Mouse (Mus musculus): ENCODE results near the gene Gm281. TPM values are rescaled to one million over a fixed set of nuclear protein-coding genes. Genes with fewer than 3 reads are reported as not detected.

The Gm281 gene
- polyA plus RNA-seq, 1 experiment from 2014 or later: not detected

DNA sequence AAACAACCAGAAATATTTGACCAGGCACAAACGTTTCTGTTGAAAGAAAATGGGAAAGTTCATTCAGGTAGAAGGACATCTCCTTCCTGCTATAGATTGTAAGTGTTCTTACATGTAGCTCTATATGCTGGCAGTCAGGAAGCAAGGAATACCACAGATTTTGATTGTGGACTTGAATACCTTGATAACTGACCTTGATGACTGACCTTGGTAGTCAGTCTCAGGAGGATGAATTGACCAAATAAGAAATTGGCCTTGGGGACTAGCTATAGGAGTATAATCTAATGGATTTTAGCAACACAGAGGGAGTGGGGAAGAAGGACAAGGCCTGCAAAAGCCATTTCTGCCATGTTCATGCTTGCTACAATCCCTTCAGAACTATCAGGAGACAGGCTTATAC lies 123.8 kb downstream of the Gm281 start:
- ATAC-seq: no peak
- Histone ChIP-seq H3K27ac (ENCODE audit: low read depth, low read length) (no peak overlapping the region), H3K4me2 (replicated peaks; ENCODE audit: low read depth) (no peak overlapping the region), H3K36me3 (ENCODE audit: control insufficient read depth, insufficient read depth) (no peaks in the 10 kb centered on the region), H3K9ac (ENCODE audit: low read depth, low read length) (no peak overlapping the region), H3K9me3 (ENCODE audit: control insufficient read depth) (no peaks in the 10 kb centered on the region), H3K4me1 (replicated peaks; ENCODE audit: control insufficient read depth, insufficient read depth, low read length) (no peaks in the 10 kb centered on the region), H3K27me3 (replicated peaks; ENCODE audit: control insufficient read depth, insufficient read depth, low read length) (no peaks in the 10 kb centered on the region), H3K4me3 (ENCODE audit: low read depth, low read length) (no peak overlapping the region)
- WGBS: 24% methylated on average over 1 of the region's 1 CpGs
- no peak for TF ChIP-seq CTCF (IDR thresholded peaks at IDR 0.05; ENCODE audit: low read depth)

DNA sequence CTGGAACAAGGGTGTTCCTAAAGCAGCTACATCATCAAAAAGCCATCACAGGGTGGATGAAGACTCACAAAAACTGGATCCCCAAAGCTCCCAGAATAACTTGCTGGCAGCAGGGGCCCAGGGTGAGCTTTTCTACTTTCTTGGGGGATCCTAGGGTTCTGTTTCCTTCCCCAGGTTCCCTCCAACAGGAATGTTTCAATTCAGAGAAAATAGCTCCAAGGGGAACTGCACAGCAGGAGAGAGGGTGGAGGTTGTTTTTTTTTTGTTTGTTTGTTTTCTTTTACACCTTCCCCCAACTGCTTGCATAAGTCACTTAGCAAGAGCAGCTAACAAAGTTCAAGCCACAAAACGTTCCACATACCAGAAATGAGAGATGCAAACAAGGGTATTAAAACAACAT lies 124.3 kb downstream of the Gm281 start:
- TF ChIP-seq CTCF (IDR thresholded peaks at IDR 0.05; ENCODE audit: low read depth): no peak

DNA sequence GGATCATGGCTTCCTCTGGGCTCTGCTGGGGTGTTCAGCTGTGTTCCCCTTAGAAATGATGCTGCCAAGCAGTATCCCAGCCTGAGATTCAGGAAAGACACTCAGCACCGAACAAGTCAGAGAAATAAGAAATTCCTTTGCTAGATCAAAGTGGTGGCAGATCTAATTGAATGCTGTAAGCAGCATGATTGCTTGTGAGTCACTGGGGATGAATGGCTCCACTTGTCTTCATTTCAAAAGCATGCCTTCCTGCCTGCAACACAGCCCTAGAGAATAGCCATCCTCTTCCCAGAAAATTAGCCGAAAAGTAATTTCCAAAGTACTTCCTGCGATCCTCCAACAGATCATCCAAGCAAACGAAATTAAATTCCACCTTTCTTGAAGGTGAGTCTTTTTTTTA lies 131.3 kb downstream of the Gm281 start:
- TF ChIP-seq CTCF (IDR thresholded peaks at IDR 0.05; ENCODE audit: low read depth): no peak
- Histone ChIP-seq H3K4me3 (ENCODE audit: low read depth, low read length) (no peak overlapping the region), H3K27ac (ENCODE audit: low read depth, low read length) (no peak overlapping the region), H3K4me2 (replicated peaks; ENCODE audit: low read depth) (no peak overlapping the region), H3K9me3 (ENCODE audit: control insufficient read depth) (no peaks in the 10 kb centered on the region), H3K36me3 (ENCODE audit: control insufficient read depth, insufficient read depth) (no peaks in the 10 kb centered on the region), H3K4me1 (replicated peaks; ENCODE audit: control insufficient read depth, insufficient read depth, low read length) (no peaks in the 10 kb centered on the region), H3K27me3 (replicated peaks; ENCODE audit: control insufficient read depth, insufficient read depth, low read length) (no peaks in the 10 kb centered on the region), H3K9ac (ENCODE audit: low read depth, low read length) (no peak overlapping the region)
- WGBS: 71% methylated on average over 4 of the region's 4 CpGs
- no peak for ATAC-seq

More for the DNA sequence above, 124.3 kb downstream of the Gm281 start:
- H3K27me3 ChIP-seq (replicated peaks; ENCODE audit: control insufficient read depth, insufficient read depth, low read length): no peaks in the 10 kb centered on the region
- no peaks in the 10 kb centered on the region for H3K9me3 ChIP-seq (ENCODE audit: control insufficient read depth)
- no peak for ATAC-seq
- H3K36me3 ChIP-seq (ENCODE audit: control insufficient read depth, insufficient read depth): no peaks in the 10 kb centered on the region
- WGBS: 19% methylated on average over 1 of the region's 1 CpGs
- no peak overlapping the region for H3K27ac ChIP-seq (ENCODE audit: low read depth, low read length)
- no peaks in the 10 kb centered on the region for H3K4me1 ChIP-seq (replicated peaks; ENCODE audit: control insufficient read depth, insufficient read depth, low read length)
- H3K9ac ChIP-seq (ENCODE audit: low read depth, low read length): no peak overlapping the region
- H3K4me3 ChIP-seq (ENCODE audit: low read depth, low read length): no peak overlapping the region
- H3K4me2 ChIP-seq (replicated peaks; ENCODE audit: low read depth): no peak overlapping the region

DNA sequence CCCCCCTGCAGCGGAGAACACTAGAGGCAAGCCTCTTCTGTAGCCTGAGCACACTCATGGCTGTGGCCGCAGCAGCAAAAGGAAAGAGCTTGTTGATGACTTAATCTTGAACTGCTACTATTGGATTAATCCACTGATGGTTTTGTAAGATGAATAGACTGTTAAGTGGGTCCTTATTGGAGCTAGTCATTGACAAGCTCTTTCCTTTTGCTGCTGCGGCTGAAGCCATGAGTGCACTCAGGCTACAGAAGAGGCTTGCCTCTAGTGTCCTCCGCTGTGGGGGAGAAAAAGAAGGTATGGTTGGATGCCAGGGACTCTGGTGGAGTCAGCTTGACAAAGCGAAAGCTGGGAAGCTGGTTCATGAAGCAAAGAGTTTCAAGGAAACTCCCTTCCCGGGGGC lies 135.9 kb downstream of the Gm281 start:
- no peak for ATAC-seq
- H3K4me3 ChIP-seq (ENCODE audit: low read depth, low read length): no peak overlapping the region
- WGBS: 69% methylated on average over 4 of the region's 6 CpGs
- H3K9me3 ChIP-seq (ENCODE audit: control insufficient read depth): no peaks in the 10 kb centered on the region
- H3K27ac ChIP-seq (ENCODE audit: low read depth, low read length): no peak overlapping the region
- no peaks in the 10 kb centered on the region for H3K4me1 ChIP-seq (replicated peaks; ENCODE audit: control insufficient read depth, insufficient read depth, low read length)
- H3K4me2 ChIP-seq (replicated peaks; ENCODE audit: low read depth): no peak overlapping the region
- no peaks in the 10 kb centered on the region for H3K36me3 ChIP-seq (ENCODE audit: control insufficient read depth, insufficient read depth)
- TF ChIP-seq CTCF (IDR thresholded peaks at IDR 0.05; ENCODE audit: low read depth): no peak
- no peak overlapping the region for H3K9ac ChIP-seq (ENCODE audit: low read depth, low read length)
- H3K27me3 ChIP-seq (replicated peaks; ENCODE audit: control insufficient read depth, insufficient read depth, low read length): no peaks in the 10 kb centered on the region

DNA sequence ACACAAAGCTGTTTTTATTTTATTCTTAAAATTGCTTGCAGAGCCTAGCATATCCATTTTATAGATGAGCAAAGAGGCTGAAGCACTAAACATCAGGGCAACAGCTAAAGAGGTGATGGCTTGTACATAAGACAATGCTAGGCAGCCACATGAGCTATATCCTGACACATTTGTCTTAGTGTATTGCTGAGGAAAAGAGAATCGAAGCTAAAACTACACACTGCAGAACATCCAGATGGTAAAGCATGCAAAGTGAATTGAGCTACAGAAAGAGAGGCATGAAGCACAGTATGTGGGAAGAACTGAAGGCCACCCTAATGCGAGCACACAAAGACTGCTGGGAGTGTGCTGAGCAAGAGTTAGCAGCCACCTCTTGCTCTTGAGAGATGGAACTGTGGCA lies 143.1 kb downstream of the Gm281 start:
- Histone ChIP-seq H3K9me3 (ENCODE audit: control insufficient read depth) (no peaks in the 10 kb centered on the region), H3K4me3 (ENCODE audit: low read depth, low read length) (no peak overlapping the region), H3K4me2 (replicated peaks; ENCODE audit: low read depth) (no peak overlapping the region), H3K9ac (ENCODE audit: low read depth, low read length) (no peak overlapping the region), H3K36me3 (ENCODE audit: control insufficient read depth, insufficient read depth) (no peaks in the 10 kb centered on the region), H3K27ac (ENCODE audit: low read depth, low read length) (no peak overlapping the region), H3K4me1 (replicated peaks; ENCODE audit: control insufficient read depth, insufficient read depth, low read length) (no peaks in the 10 kb centered on the region), H3K27me3 (replicated peaks; ENCODE audit: control insufficient read depth, insufficient read depth, low read length) (no peaks in the 10 kb centered on the region)
- 62% methylated on average over 2 of the region's 2 CpGs for WGBS
- no peak for ATAC-seq
- no peak for TF ChIP-seq CTCF (IDR thresholded peaks at IDR 0.05; ENCODE audit: low read depth)

DNA sequence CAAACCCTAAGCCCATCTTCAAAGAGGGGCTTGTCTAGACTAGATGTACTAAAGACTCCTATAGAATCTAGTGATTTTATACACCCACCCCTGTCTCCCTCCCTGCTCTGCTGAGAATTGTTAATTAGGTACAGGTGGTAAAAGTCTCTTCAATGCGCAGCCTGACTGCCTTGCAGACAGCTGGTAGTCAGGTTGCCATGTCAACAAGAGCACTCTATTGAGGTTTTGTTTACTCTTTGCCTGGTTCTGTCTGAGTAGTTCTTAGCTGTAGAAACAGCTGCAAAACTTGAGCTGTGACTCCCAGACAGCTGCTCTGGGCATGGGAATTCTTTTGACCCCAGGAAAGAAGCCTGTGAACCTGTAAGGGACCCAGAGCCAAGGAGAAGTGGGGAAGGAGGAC lies 143.6 kb downstream of the Gm281 start:
- Histone ChIP-seq H3K27me3 (replicated peaks; ENCODE audit: control insufficient read depth, insufficient read depth, low read length) (no peaks in the 10 kb centered on the region), H3K36me3 (ENCODE audit: control insufficient read depth, insufficient read depth) (no peaks in the 10 kb centered on the region), H3K9ac (ENCODE audit: low read depth, low read length) (no peak overlapping the region), H3K9me3 (ENCODE audit: control insufficient read depth) (no peaks in the 10 kb centered on the region), H3K4me2 (replicated peaks; ENCODE audit: low read depth) (no peak overlapping the region), H3K27ac (ENCODE audit: low read depth, low read length) (no peak overlapping the region), H3K4me3 (ENCODE audit: low read depth, low read length) (no peak overlapping the region), H3K4me1 (replicated peaks; ENCODE audit: control insufficient read depth, insufficient read depth, low read length) (no peaks in the 10 kb centered on the region)
- no peak for TF ChIP-seq CTCF (IDR thresholded peaks at IDR 0.05; ENCODE audit: low read depth)
- no peak for ATAC-seq
- 0% methylated on average over 1 of the region's 1 CpGs for WGBS

Small RNA genes within 50 kb of the gene (microRNA-seq; reads per million reads assigned to microRNA genes)
- gene Gm27506: not detected

Other genes starting within 250 kb of the Gm281 start
- not detected in 2 replicates for gene Sntn, start 243.6 kb downstream of the Gm281 start, polyA plus RNA-seq (2015; fragmentation: Nextera tagmentation; extraction: Ambion mirVana)
- 3.8 and 4.8 TPM in 2 replicates for gene Atxn7, start 47.0 kb upstream of the Gm281 start, polyA plus RNA-seq (2015; fragmentation: Nextera tagmentation; extraction: Ambion mirVana)
- gene Thoc7, start 47.4 kb upstream of the Gm281 start, polyA plus RNA-seq (2015; fragmentation: Nextera tagmentation; extraction: Ambion mirVana): 151 and 155 TPM in 2 replicates
- 120 and 122 TPM in 2 replicates for gene Psmd6, start 206.5 kb upstream of the Gm281 start, polyA plus RNA-seq (2015; fragmentation: Nextera tagmentation; extraction: Ambion mirVana)